Mouse (Mus musculus) liver, embryonic 14 days (tissue): ENCODE measurements around the gene Iffo2. TPM values are rescaled to one million over a fixed set of nuclear protein-coding genes. Genes with fewer than 3 reads are reported as not detected.

Experiments used
- polyA plus RNA-seq: library from polyadenylated mRNA; depleted of rRNA; stranded (reverse); fragments of >200 nt; gene quantifications from 2 replicates; pipeline ENCODE4 v1.2.3, GENCODE M21; 2012; rRNA removed

Iffo2 gene
- 1.4 TPM in 2 replicates for polyA plus RNA-seq

GRCm38 (mm10) chr4:139530248-139530647, at the start of gene Iffo2:
Gene Iffo2 (plus strand): TSS chr4:139530548.

GRCm38 (mm10) chr4:139602357-139603244, 72.3 kb downstream of the Iffo2 start, which contains the start of gene Gm21969:
Gene Gm21969 (plus strand): TSS chr4:139603186.

GRCm38 (mm10) chr4:139622373-139623282, 92.3 kb downstream of the Iffo2 start, which contains the start of gene Aldh4a1:
Gene Aldh4a1 (plus strand): TSS chr4:139622866.

GRCm38 (mm10) chr4:139653238-139653637, 122.9 kb downstream of the Iffo2 start, which contains the start of gene Tas1r2:
Gene Tas1r2 (plus strand): TSS chr4:139653538.

Other genes starting within 250 kb of the Iffo2 start
- 6.0 and 7.5 TPM in 2 replicates for gene Pqlc2, start 219.8 kb upstream of the Iffo2 start, polyA plus RNA-seq
- gene Akr7a5, start 219.8 kb upstream of the Iffo2 start, polyA plus RNA-seq = 7.8 and 8.8 TPM in 2 replicates
- 60.3 and 64.6 TPM in 2 replicates for gene Mrto4, start 178.0 kb upstream of the Iffo2 start, polyA plus RNA-seq
- gene Emc1, start 178.0 kb upstream of the Iffo2 start, polyA plus RNA-seq = 9.8 and 12.4 TPM in 2 replicates
- gene Ubr4, start 177.9 kb upstream of the Iffo2 start, polyA plus RNA-seq = 45.3 and 53.6 TPM in 2 replicates
- not detected in 2 replicates for gene Gm21969, start 72.6 kb downstream of the Iffo2 start, polyA plus RNA-seq
- gene Aldh4a1, start 92.3 kb downstream of the Iffo2 start, polyA plus RNA-seq = 26.2 and 30.9 TPM in 2 replicates
- gene Tas1r2, start 123.0 kb downstream of the Iffo2 start, polyA plus RNA-seq = 0.01 TPM in 1 of 2 replicates, not detected in the other